Mouse (Mus musculus): ENCODE results near the gene Diaph2.
"Not testable (repeated sequence)": the region's sequence is repeated elsewhere in the genome, so short reads cannot be mapped to it uniquely, and the experiment has no call there.

Gene Diaph2

DNA sequence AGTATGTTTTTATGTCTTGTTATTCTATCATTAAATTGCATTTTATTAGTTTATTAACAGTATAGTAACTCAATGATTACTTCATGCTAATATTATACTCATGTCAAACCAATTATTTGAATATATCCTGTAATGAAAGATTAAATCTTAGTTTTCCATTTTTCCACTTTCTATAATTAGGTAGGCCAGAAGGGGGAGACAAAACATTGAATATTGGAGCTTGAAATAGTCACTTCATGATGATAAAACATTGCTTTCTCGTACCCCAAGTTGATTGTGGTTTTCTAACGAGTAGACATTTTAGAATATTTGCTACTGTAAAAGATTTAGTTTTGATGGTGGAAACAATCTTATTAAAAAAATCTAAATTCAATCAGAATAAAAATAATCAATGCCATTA, 82.4 kb downstream of the Diaph2 start:
- in situ Hi-C loops (cut with MboI, MseI), result no loop called here

DNA sequence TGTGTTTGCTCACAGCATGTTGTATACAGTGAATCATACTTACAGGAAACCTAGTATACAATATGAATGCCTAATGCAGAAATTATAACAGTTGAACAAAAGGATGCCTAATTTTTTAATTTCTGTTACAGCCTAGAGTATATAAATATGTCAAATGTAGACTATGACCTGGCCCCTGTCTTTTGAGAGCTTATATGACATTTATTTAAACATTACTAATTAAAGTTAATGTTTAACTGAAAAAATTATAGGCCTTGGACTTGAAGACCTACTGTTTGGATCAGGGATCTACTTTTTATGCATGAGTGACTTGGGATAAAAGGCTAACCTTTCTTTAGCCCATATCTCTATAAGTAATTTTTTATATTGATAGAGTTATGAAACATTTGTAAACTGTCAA, 84.3 kb downstream of the Diaph2 start:
- in situ Hi-C loops (cut with MboI, MseI), result no loop called here

DNA sequence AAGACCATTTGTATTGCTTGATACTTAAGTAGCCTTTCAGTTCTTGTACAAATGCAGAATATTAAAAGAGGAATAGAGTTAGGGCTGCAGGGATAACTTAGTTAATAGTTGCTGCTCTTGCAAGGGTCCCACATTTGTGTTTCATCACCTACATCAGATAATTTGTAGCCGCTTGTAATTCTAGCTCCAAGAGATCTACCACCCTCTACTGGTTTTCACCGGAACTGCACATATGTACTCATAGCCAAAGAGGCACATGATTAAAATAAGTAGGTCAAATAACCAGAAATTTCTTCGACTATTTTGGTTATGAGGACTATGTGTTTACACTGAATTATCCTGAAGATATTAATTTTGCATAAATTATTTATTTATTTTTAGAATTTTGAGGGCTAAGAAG, 134.9 kb downstream of the Diaph2 start:
- in situ Hi-C loops (cut with MboI, MseI), result loop anchor here (25.0 kb wide), 1 partner anchor 572 kb away; no protein-coding TSS in a partner anchor

DNA sequence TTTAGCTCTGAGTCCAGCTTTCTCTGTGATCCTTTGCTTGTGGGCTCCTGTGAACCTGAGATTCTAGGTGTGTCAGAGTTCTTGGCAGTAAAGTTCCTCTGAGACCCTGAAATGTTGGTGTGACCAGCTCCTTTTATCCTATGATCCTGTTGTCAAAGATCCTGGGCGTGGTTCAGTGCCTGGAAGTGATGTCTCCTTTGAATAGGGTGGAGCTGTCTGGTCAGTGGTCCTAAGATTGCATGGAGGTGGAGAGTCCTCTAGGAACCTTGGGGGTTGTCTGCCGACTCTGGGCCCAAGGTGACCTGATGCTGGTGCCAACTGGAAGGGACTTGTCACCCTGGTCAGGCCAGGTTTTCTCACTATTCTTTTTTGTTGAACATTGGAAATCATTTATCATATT, 176.3 kb downstream of the Diaph2 start:
- in situ Hi-C loops (cut with MboI, MseI), result no loop called here

DNA sequence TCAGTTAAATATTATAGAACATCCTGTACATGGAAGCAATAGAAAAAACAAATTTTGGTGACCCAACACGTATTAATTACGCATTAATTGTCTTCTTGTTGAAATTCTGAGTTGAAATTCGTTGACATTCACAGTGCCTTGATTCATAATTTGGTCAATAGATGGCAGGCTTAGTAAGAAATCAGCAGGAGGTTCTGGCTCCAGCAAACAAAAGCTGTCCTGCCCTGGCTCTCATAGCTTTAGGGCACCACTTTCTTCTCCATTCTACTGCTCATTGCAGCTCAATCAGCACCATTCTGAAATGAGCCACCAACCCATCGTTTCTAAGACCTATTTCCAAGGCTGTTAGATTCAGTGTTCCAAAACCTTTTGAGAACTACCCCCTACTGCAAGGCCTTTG, 225.3 kb downstream of the Diaph2 start:
- in situ Hi-C loops (cut with MboI, MseI), result no loop called here

DNA sequence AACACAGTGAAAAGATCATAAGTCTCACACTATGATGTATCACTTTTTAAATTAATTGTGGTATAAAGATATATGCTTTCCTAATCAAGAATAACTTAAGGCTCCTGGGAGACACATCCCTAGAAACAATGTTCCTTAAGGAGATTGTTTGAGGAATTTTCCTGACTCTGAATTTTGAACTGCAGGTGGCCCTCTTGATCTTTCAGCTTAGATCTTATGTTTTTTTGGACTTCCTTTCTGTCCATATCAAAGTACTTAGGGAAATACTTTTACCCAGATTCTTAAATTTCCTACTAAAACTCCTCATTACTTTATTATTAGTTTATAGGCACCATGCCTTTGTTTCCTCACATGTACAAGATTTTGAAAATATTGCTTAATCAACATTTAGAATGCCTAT, 258.7 kb downstream of the Diaph2 start:
- in situ Hi-C loops (cut with MboI, MseI), result no loop called here

DNA sequence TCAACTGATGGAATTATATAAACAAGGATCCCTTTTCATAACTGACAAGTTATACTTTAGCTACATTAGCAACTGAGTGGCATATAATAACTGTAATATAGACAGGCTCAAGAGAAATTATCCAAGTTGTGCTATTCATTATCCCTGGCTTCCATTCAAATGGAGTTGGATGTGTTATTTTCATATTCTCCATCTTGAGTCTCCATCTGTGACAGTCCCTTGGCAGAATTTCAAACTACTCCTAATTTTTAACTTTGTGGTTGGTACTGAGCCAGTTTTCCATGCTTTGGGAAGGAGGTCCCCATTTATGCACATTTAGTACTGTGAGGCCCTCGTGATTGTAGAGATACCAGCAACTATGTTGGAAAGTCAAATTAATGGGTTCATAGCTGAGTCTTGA, 270.2 kb downstream of the Diaph2 start:
- in situ Hi-C loops (cut with MboI, MseI), result no loop called here

DNA sequence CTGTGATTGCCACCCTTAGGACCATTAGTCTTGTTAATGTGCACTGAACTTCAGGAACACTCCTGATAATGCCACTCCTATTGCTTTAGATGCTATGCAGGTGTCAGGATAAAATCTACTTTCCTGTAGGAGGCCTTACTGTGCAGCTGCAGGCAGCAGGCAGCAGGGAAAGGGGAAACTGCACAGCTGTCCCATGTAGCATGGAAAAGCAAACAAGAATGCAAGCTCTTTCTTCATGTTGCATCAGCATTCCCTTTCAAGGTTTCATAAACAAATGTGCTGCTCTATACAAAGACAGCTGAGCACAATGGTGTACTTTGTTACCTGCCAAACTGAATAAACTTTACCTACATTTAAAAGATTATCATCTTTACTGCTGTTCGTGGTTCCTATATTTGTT, 295.0 kb downstream of the Diaph2 start:
- in situ Hi-C loops (cut with MboI, MseI), result no loop called here

DNA sequence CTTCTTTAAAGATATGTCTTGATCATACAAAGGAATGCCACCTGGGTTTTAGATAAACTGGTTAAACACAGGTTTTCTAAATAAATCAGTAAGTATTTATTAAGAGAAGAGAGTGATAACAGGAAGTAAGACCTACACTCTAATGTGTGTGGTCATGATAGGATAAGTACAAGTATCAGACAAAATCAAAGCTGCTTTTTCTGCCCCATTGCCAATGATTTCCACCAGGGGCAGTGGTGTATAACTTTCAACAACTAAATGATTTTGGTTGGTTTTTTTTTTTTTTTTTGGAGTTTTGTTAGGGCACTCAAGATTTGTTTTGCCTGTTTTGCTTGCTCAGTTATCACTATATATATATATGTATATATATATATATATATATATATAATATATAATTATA, 399.7 kb downstream of the Diaph2 start:
- in situ Hi-C loops (cut with MboI, MseI), result no loop called here

DNA sequence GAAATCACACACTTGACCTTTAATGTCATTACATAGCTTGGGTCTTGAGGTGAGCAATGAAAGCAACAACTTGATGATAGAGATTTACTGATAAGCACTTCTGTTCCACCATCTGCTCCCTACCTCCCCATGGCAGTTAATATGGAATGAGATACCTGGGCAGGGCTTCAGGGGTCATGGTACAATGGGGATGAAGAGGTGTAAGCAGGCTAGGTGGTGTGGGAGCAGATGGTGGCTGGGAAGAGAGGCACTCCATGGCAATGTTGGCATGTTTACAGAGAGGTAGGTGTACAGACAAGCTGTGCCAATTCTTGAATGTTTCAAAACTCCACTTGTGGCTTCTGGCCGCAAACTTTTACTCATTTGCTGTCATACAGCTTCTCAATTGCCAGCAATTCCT, 402.6 kb downstream of the Diaph2 start:
- in situ Hi-C loops (cut with MboI, MseI), result no loop called here

DNA sequence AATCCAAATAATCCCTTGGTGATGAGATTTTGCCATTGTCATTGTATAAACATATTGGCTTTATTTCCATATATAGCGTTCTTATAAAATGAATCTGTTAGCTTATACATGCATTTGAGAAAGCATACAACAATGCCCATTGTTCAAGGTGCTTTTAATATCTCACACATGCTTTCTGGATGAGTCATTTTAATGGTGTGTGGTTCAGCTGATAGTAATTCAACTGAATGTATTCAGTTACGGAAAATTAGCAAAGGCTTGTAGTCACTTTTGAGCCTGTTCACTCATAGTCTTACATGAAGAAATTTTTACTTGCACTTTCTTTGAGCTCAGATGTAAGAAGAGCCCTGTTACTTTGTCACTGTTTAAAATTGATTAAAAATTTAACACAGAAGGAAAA, 423.6 kb downstream of the Diaph2 start:
- in situ Hi-C loops (cut with MboI, MseI), result no loop called here

DNA sequence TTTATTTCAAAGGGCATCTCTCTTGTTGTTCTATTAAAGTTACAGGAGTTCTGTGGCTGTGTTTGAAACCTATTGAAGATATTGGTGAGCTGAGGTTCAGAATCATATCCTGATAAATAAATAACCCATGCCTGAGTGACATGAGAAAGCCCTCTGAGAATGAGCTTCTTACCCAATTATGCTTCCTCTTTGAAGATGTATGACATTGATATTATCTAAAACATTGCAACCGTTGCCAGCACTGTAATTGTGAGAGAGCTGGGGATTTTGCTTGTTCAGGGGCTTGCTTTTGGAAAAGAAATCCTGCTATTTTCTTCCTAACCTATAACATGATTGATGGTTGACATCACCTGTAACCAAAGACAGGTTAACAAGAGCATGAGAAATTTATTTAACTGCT, 438.3 kb downstream of the Diaph2 start:
- in situ Hi-C loops (cut with MboI, MseI), result no loop called here

DNA sequence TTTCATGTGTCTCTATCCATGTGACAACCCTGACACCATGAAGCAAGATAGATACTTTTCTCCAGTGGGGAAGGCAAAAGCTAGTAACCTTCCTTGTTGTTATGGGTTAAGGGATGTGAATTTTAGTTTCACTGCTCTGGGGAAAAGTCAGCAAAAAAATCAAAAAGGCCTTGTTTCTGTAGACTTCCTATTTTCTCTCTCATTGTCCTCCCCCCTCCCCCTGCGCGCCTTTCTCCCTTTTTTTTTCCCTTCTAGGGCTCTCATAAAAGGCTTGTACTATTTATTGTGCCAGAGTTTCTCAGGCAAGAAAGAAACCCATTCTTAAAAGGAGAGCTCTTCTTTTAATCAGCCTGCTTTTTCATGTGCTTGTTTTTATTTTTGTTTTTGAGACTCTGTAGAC, 438.9 kb downstream of the Diaph2 start:
- in situ Hi-C loops (cut with MboI, MseI), result no loop called here

DNA sequence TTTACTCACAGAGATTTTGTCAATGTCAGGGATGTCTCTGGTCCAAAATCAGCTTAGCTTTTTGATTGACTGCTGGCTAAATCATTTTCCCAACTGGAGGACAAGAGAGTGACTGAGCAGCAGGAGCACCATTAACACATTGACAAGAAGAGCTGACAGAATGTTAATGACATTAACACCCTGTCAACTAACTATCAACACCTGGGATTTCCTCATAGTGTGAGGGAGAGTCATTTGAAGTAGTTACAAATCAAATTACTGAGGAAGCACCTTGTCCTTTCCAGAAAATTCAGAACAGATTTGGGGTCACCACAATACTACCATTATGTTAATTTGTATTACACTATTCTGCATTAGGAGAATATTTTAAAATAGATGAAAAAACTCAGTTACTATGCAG, 439.7 kb downstream of the Diaph2 start:
- in situ Hi-C loops (cut with MboI, MseI), result no loop called here

DNA sequence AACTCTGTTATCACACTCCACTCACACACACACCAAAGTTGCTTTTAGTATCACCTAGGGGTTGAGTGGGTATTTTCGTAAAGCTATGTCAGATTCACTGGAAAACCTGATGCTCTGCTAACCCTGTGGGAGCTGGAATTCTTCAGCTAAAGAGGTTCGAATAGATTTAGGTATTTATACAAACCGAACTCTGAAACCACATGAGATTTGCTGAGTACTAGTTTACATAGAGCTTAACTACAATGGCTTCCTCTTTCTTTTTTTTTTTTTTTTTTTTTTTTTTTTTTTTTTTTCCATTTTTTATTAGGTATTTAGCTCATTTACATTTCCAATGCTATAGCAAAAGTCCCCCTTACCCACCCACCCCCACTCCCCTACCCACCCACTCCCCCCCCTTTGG, 447.9 kb downstream of the Diaph2 start:
- in situ Hi-C loops (cut with MboI, MseI), result not testable (repeated sequence)

DNA sequence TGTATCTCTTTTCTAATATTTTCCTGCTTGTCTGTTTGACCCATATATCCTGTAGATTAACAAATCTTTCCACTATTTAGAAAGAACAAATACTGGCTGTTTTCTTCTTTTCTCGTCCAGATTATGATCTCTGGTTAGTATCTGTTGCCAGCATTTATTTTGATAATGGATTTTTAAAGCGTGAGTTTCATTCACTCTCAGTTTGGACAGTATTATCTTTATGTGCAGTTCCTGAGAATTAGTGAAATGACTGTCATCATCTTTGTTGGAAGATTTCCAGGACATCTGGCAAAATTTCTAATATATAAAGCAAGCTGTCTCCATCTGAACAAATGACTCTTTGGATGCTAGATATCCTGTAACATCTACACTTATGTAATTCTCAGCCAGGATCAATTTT, 455.7 kb downstream of the Diaph2 start:
- in situ Hi-C loops (cut with MboI, MseI), result no loop called here

DNA sequence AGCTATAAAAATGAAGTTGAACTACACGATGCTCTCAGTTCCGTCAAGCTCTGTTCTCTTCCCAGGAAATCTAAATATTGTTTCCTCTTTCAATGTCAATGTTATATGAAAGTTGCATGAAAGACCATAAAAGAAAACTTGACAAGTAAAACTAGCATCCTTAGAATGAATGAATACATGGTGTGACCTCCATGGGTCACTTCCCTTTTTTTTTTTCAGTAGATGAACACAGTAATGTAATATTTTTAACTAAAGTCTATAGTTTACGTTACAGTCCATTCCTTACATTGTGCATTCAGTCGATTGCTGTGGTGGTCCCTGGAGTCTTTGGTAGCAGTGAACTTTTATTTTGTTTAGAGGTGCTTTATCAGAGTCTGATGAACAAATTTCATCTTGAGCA, 462.7 kb downstream of the Diaph2 start:
- in situ Hi-C loops (cut with MboI, MseI), result no loop called here

DNA sequence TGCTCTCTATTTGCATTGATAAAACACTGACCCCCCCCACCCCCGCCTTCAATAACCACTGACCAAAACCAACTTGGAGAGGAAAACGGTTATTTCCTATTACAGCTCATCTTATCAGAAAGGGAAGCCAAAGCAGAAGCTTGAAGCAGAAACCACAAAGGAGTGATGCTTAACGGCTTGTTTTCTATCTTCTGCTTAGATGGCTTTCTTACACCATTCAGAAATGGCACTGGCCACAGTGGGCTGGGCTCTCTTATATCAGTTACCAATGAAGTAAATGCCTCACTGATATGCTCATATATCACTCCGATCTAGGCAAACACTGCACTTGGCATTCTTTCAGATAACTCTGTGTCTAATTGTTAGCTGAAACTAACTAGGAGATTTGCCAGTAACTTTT, 463.2 kb downstream of the Diaph2 start:
- in situ Hi-C loops (cut with MboI, MseI), result no loop called here

DNA sequence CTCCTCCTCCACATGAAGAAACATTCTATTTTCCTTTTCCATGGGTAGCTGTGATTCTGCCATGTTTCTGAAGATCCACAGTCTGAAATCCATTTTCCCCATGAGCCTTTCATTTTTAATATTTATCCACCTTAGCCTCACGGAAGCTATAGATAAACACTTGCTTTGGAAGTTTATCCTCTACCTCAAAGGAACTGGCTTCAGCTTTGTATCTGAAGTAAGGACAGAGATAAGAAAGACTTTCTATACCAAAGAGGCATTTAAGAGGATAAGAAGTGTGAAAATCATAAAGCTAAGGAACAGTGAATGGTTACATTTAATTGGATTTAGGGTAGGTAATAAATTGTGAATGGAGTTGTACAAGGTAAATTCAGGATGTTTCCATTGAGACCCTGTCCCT, 480.5 kb downstream of the Diaph2 start:
- in situ Hi-C loops (cut with MboI, MseI), result no loop called here

DNA sequence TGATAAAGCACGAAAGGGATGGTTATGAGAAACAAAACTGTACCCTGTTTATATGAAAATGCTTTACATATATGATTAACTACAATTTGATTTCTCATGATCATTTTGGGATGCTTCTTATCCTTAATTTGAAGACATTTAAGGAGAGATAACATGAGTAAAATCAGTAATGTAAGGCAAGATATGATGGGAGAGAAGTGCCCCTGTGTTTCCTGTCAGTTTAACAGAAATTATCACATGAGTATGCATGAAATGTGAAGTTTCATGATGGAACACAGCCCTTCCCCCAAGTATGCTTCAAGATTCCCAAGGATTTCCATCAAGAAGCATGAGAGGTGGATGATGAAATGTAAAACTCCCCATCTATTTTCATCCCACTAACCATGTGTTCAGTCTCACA, 485.6 kb downstream of the Diaph2 start:
- in situ Hi-C loops (cut with MboI, MseI), result no loop called here

DNA sequence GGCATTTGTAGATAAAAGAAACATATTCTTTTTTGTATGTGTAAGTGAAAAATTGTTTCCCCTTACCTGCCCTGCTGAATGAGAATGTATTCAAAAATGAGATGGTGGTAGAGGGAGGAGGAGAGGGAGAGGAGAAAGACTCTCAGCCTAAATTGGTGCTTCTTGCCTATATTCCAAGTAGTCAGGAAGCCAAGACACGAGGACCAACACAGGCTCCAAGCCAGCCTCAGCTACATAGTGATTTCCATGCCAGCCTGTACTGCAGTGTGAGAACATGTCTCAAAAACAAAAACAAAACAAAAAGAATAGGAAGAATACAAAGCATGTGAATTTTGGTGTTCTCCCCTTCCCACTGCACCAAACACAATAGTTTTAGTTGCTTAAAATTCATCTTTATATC, 497.1 kb downstream of the Diaph2 start:
- in situ Hi-C loops (cut with MboI, MseI), result no loop called here

DNA sequence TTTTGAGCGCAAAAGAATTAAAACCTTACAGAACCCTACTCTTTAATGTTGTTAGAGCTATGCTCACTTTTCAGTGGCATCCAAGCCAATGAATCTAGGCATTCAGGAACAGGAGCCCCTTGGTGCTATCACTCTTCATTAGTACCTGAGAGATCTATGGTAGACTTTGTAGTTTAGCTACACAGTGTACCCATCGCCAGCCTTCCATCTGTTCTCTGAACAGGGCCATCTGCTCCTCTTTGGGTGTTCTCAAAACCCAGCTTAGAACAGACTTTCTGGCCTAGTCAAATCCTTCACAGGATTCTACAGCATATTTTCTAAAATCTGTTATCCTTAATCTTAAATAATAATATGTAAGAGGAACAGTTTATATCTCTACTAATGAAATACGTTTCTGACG, 504.1 kb downstream of the Diaph2 start:
- in situ Hi-C loops (cut with MboI, MseI), result no loop called here

DNA sequence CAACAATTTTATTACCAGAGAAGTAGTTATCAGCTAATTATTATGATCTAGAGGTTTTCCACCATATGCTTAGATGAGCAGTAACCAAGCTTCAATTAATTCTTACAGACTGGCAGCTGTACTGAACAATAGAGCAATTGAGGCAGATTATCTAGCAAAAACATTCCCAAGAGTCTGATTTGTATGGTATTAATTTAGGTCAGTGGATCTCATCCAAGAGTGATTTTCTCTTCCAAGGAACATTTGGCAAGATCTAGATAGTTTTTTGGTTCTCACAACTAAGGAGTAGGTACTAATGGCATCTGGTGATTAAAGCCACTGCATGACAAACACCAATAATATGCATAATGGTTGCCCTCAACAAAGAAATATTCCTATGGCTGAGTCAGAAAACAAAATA, 516.2 kb downstream of the Diaph2 start:
- in situ Hi-C loops (cut with MboI, MseI), result no loop called here

DNA sequence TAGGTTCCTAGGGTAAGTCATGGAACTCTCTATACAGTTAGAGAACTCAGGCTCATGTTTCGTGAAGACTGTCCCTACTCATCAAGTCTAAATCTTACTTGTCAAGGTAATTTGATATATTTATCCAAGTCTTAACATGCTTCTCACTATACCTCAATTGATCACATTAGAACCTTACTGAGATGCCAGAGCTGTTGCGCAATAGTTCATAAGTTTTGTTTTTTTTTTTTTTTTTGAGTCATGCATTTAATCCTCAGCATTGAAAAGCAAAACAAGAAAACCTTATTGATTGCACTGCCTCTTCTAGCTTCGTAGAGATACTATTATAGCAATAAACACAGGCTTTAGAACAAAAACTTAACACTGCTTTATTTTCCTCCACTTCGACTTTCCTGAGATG, 529.6 kb downstream of the Diaph2 start:
- in situ Hi-C loops (cut with MboI, MseI), result no loop called here

DNA sequence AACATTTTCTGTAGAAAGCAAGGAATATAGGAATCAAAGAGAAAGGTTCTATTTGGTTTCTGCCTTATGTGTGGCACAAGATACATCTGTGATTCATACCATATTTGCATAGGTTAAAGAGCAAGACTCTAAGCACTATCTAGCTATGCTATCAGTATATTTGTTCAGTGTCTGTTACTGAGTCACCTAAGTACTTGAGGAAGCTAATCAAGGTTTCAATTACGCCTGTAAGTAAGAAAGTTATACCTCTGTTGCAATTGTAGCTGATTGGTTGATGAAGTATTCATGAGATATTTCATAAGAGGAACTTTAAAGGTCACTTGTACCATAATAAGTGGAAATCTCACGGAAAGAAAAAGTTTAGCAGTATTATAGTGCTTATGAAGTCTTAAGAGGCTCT, 531.9 kb downstream of the Diaph2 start:
- in situ Hi-C loops (cut with MboI, MseI), result no loop called here
